Mouse (Mus musculus): Measurements from ENCODE around the gene Igsf6. TPM values are rescaled to one million over a fixed set of nuclear protein-coding genes. Genes with fewer than 3 reads are reported as not detected.
"Not testable (repeated sequence)": the region's sequence is repeated elsewhere in the genome, so short reads cannot be mapped to it uniquely, and the experiment has no call there.

The Igsf6 gene
- polyA plus RNA-seq, 1 experiment from 2014 or later, result 10.2 TPM

- Histone ChIP-seq H3K9me3 (ENCODE audit: control insufficient read depth, low read length) (no peaks in the 10 kb centered on the region), H3K9ac (ENCODE audit: low read depth, low read length) (no peak overlapping the region), H3K4me1 (replicated peaks; ENCODE audit: control insufficient read depth, insufficient read depth, low read length) (peaks cover 8% of the 10 kb centered on the region), H3K27ac (ENCODE audit: low read depth, low read length) (no peak overlapping the region), H3K36me3 (ENCODE audit: control insufficient read depth, insufficient read depth, low read length) (no peaks in the 10 kb centered on the region), H3K4me3 (ENCODE audit: low read depth, low read length) (no peak overlapping the region), H3K27me3 (replicated peaks; ENCODE audit: control insufficient read depth, insufficient read depth, low read length) (no peaks in the 10 kb centered on the region), H3K4me2 (no peak overlapping the region)
- DNase-seq (ENCODE audit: low spot score), result no peak
- 88% methylated on average over 3 of the region's 3 CpGs for WGBS
- ATAC-seq (replicated peaks; ENCODE audit: low FRiP score), result no peak
Measured at GRCm38 (mm10) chr7:121043004-121043403, 31.4 kb downstream of the Igsf6 start.

DNA sequence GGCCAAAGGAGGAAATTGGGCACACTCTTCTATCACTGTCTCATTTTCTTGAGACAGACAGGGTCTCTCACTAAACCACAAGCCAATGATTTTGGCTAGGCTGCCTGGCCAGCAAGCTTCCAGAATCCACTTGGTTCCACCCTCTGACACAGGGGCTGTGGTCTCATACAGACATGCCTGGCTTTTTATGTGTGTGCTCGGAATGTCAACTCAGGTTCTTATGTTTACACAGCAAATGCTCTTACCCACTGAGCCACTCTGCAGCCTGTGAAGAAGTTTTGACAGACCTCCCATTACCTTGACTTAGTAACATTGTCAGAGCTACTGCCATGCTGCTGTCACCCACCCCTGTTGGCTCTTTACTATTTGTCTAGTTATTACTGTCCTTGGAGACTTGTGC lies 32.4 kb downstream of the Igsf6 start:
- no peak for ATAC-seq (replicated peaks; ENCODE audit: low FRiP score)
- Histone ChIP-seq H3K4me3 (ENCODE audit: low read depth, low read length) (no peak overlapping the region), H3K9ac (ENCODE audit: low read depth, low read length) (no peak overlapping the region), H3K4me2 (no peak overlapping the region), H3K4me1 (replicated peaks; ENCODE audit: control insufficient read depth, insufficient read depth, low read length) (peaks cover 8% of the 10 kb centered on the region), H3K27me3 (replicated peaks; ENCODE audit: control insufficient read depth, insufficient read depth, low read length) (no peaks in the 10 kb centered on the region), H3K9me3 (ENCODE audit: control insufficient read depth, low read length) (no peaks in the 10 kb centered on the region), H3K27ac (ENCODE audit: low read depth, low read length) (no peak overlapping the region), H3K36me3 (ENCODE audit: control insufficient read depth, insufficient read depth, low read length) (no peaks in the 10 kb centered on the region)
- no peak for DNase-seq (ENCODE audit: low spot score)
- WGBS, result 77% methylated on average over 1 of the region's 1 CpGs

- no peak overlapping the region for H3K9ac ChIP-seq (ENCODE audit: low read depth, low read length)
- no peaks in the 10 kb centered on the region for H3K27me3 ChIP-seq (replicated peaks; ENCODE audit: control insufficient read depth, insufficient read depth, low read length)
- WGBS, result 75% methylated on average over 4 of the region's 4 CpGs
- no peak for ATAC-seq (replicated peaks; ENCODE audit: low FRiP score)
- no peak overlapping the region for H3K4me2 ChIP-seq
- no peak for DNase-seq (ENCODE audit: low spot score)
- H3K36me3 ChIP-seq (ENCODE audit: control insufficient read depth, insufficient read depth, low read length), result no peaks in the 10 kb centered on the region
- H3K4me1 ChIP-seq (replicated peaks; ENCODE audit: control insufficient read depth, insufficient read depth, low read length), result peaks cover 16% of the 10 kb centered on the region
- no peak overlapping the region for H3K4me3 ChIP-seq (ENCODE audit: low read depth, low read length)
- no peaks in the 10 kb centered on the region for H3K9me3 ChIP-seq (ENCODE audit: control insufficient read depth, low read length)
- no peak overlapping the region for H3K27ac ChIP-seq (ENCODE audit: low read depth, low read length)
Measured at GRCm38 (mm10) chr7:121040595-121040994, 33.8 kb downstream of the Igsf6 start.

- no peaks in the 10 kb centered on the region for H3K36me3 ChIP-seq (ENCODE audit: control insufficient read depth, insufficient read depth, low read length)
- peak overlapping the region; percentile 91 for H3K27ac ChIP-seq (ENCODE audit: low read depth, low read length)
- WGBS, result under 1% methylated on average over 24 of the region's 24 CpGs
- H3K4me3 ChIP-seq (ENCODE audit: low read depth, low read length), result peak overlapping the region; percentile 97
- DNase-seq (ENCODE audit: low spot score) (peak; percentile 64), ATAC-seq (replicated peaks; ENCODE audit: low FRiP score) (peak; percentile 32)
- H3K4me2 ChIP-seq, result peak overlapping the region; percentile 75
- peak overlapping the region; percentile 98 for H3K9ac ChIP-seq (ENCODE audit: low read depth, low read length)
- H3K4me1 ChIP-seq (replicated peaks; ENCODE audit: control insufficient read depth, insufficient read depth, low read length), result peaks cover 12% of the 10 kb centered on the region
- no peaks in the 10 kb centered on the region for H3K9me3 ChIP-seq (ENCODE audit: control insufficient read depth, low read length)
- no peaks in the 10 kb centered on the region; the same call in 1 of the 2 replicates for H3K27me3 ChIP-seq (replicated peaks; ENCODE audit: control insufficient read depth, insufficient read depth, low read length)
Measured at GRCm38 (mm10) chr7:121035161-121035721, 39.1 kb downstream of the Igsf6 start.

DNA sequence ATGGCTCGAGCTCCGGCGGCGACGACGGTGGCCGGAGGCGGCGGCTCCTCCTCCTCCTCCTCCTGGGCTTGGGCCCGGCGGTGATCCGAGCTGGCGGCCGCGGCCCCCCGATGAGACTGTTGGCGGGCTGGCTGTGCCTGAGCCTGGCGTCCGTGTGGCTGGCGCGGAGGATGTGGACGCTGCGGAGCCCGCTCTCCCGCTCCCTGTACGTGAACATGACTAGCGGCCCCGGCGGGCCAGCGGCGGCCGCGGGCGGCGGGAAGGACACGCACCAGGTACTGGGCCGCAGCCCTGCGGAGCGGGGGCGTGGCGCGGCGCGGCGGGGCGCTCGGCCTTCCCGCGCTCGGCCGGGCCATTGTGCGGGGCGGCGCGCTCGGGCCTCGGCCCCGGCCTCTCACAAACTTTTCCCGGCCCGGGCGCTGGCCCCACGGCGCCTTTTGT lies 39.7 kb downstream of the Igsf6 start:
- H3K27me3 ChIP-seq (replicated peaks; ENCODE audit: control insufficient read depth, insufficient read depth, low read length), result no peaks in the 10 kb centered on the region; the same call in 1 of the 2 replicates
- peak overlapping the region; percentile 97 for H3K4me3 ChIP-seq (ENCODE audit: low read depth, low read length)
- H3K9ac ChIP-seq (ENCODE audit: low read depth, low read length), result peak overlapping the region; percentile 98
- H3K9me3 ChIP-seq (ENCODE audit: control insufficient read depth, low read length), result no peaks in the 10 kb centered on the region
- DNase-seq (ENCODE audit: low spot score), result no peak
- ATAC-seq (replicated peaks; ENCODE audit: low FRiP score), result peak; percentile 74
- H3K27ac ChIP-seq (ENCODE audit: low read depth, low read length), result peak overlapping the region; percentile 91
- H3K4me1 ChIP-seq (replicated peaks; ENCODE audit: control insufficient read depth, insufficient read depth, low read length), result peaks cover 8% of the 10 kb centered on the region
- H3K4me2 ChIP-seq, result peak overlapping the region; percentile 75
- WGBS, result under 1% methylated on average over 38 of the region's 63 CpGs
- H3K36me3 ChIP-seq (ENCODE audit: control insufficient read depth, insufficient read depth, low read length), result no peaks in the 10 kb centered on the region

- DNase-seq (ENCODE audit: low spot score) (peak; percentile 98), ATAC-seq (replicated peaks; ENCODE audit: low FRiP score) (peak; percentile 98)
Measured at GRCm38 (mm10) chr7:121033856-121034652, 40.3 kb downstream of the Igsf6 start, which contains the start of gene Mettl9. Gene Mettl9 (plus strand): TSS chr7:121034445.

GRCm38 (mm10) chr7:121029947-121030346 lies 44.4 kb downstream of the Igsf6 start:
- H3K27me3 ChIP-seq (replicated peaks; ENCODE audit: control insufficient read depth, insufficient read depth, low read length); H3K4me2 ChIP-seq; H3K9me3 ChIP-seq (ENCODE audit: control insufficient read depth, low read length); ATAC-seq (replicated peaks; ENCODE audit: low FRiP score); DNase-seq (ENCODE audit: low spot score); H3K9ac ChIP-seq (ENCODE audit: low read depth, low read length); H3K27ac ChIP-seq (ENCODE audit: low read depth, low read length); H3K4me3 ChIP-seq (ENCODE audit: low read depth, low read length); H3K36me3 ChIP-seq (ENCODE audit: control insufficient read depth, insufficient read depth, low read length); H3K4me1 ChIP-seq (replicated peaks; ENCODE audit: control insufficient read depth, insufficient read depth, low read length): not testable (repeated sequence)

More at GRCm38 (mm10) chr7:121033856-121034652, 40.3 kb downstream of the Igsf6 start, which contains the start of gene Mettl9:
- Histone ChIP-seq H3K36me3 (ENCODE audit: control insufficient read depth, insufficient read depth, low read length) (no peaks in the 10 kb centered on the region), H3K27ac (ENCODE audit: low read depth, low read length) (peak within 1 kb of the TSS; percentile 91), H3K4me3 (ENCODE audit: low read depth, low read length) (peak within 1 kb of the TSS; percentile 97), H3K4me2 (peak within 1 kb of the TSS; percentile 84), H3K27me3 (replicated peaks; ENCODE audit: control insufficient read depth, insufficient read depth, low read length) (no peaks in the 10 kb centered on the region; the same call in 1 of the 2 replicates), H3K4me1 (replicated peaks; ENCODE audit: control insufficient read depth, insufficient read depth, low read length) (peaks cover 8% of the 10 kb centered on the region), H3K9me3 (ENCODE audit: control insufficient read depth, low read length) (no peaks in the 10 kb centered on the region), H3K9ac (ENCODE audit: low read depth, low read length) (peak within 1 kb of the TSS; percentile 98)
- 4% methylated on average over 40 of the region's 43 CpGs for WGBS

- WGBS, result 56% methylated on average over 3 of the region's 3 CpGs
Measured at GRCm38 (mm10) chr7:121026300-121026699, 48.1 kb downstream of the Igsf6 start.

More at GRCm38 (mm10) chr7:121026300-121026699, 48.1 kb downstream of the Igsf6 start:
- no peak overlapping the region for H3K9ac ChIP-seq (ENCODE audit: low read depth, low read length)
- H3K36me3 ChIP-seq (ENCODE audit: control insufficient read depth, insufficient read depth, low read length), result no peaks in the 10 kb centered on the region
- no peak overlapping the region for H3K27ac ChIP-seq (ENCODE audit: low read depth, low read length)
- DNase-seq (ENCODE audit: low spot score), result no peak
- peaks cover 3% of the 10 kb centered on the region; the same call in 1 of the 2 replicates for H3K4me1 ChIP-seq (replicated peaks; ENCODE audit: control insufficient read depth, insufficient read depth, low read length)
- H3K9me3 ChIP-seq (ENCODE audit: control insufficient read depth, low read length), result no peaks in the 10 kb centered on the region
- H3K4me3 ChIP-seq (ENCODE audit: low read depth, low read length), result no peak overlapping the region
- H3K4me2 ChIP-seq, result no peak overlapping the region
- H3K27me3 ChIP-seq (replicated peaks; ENCODE audit: control insufficient read depth, insufficient read depth, low read length), result peaks cover 3% of the 10 kb centered on the region; the same call in 1 of the 2 replicates
- ATAC-seq (replicated peaks; ENCODE audit: low FRiP score), result no peak
